19 mouse cellular contexts compared by ENCODE assay signal in the genomic region with DNA sequence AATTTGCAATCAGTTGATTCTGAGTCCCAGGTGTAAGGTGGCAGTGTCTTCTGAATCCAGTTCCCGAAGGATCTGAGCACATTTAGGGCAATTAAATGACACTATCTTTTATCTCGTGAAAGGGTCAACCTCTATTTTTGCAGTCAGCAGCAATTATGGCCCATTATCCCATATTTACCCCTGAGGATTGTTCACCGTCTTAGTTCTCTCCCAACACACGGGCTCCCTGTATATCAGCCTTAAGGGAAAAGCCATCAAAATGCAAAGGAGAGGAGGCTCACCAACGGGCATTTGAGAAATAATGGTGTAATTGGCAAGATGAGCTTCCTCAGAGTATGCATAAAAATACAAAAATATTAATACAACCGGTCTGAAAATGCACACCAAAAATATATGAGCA. TPM values are rescaled to one million over a fixed set of nuclear protein-coding genes. Genes with fewer than 3 reads are reported as not detected.
DNase-seq lines count a peak whose midpoint lies in the region; ATAC-seq and TF ChIP-seq lines count a peak whose summit lies in the region.
"Had no signal": no experiment of that assay in that cellular context is flagged by ENCODE, and none has a peak within 500 bp of the region (broad histone marks: within the 10 kb centered on the region; RNA-seq: fewer than 3 reads in every experiment).

No protein-coding gene starts in this region.

- no peak for TF ChIP-seq POLR2A in brain, embryonic 14.5 days (IDR thresholded peaks at IDR 0.05; ENCODE audit: borderline replicate concordance, extremely low read depth, insufficient read depth, insufficient read length, poor library complexity, severe bottlenecking)

- no peak for TF ChIP-seq CTCF in brain, embryonic 14.5 days (IDR thresholded peaks at IDR 0.05; ENCODE audit: borderline replicate concordance, extremely low read depth, insufficient read depth, insufficient read length)

- H3K4me2 ChIP-seq in forebrain, embryonic 14.5 days (ENCODE audit: low read length), result no peak overlapping the region
- H3K4me2 ChIP-seq in embryonic facial prominence, embryonic 15.5 days (replicated peaks), result no peak overlapping the region
- H3K4me2 ChIP-seq: embryonic facial prominence, embryonic 12.5 days; forebrain, embryonic 12.5 days; forebrain, embryonic 15.5 days had no signal

- ATAC-seq in forebrain, embryonic 14.5 days, result no peak
- ATAC-seq in embryonic facial prominence, embryonic 15.5 days (ENCODE audit: insufficient number of reproducible peaks, low FRiP score, low TSS enrichment, low read depth), result peak; percentile 76
- ATAC-seq: forebrain, embryonic 15.5 days; forebrain, postnatal 0 days had no signal

- H3K4me1 ChIP-seq in forebrain, embryonic 14.5 days (ENCODE audit: control insufficient read depth, insufficient read depth, low read length), result no peaks in the 10 kb centered on the region
- no peaks in the 10 kb centered on the region for H3K4me1 ChIP-seq in forebrain, embryonic 10.5 days
- H3K4me1 ChIP-seq in embryonic facial prominence, embryonic 15.5 days, result no peaks in the 10 kb centered on the region
- H3K4me1 ChIP-seq: embryonic facial prominence, embryonic 12.5 days; forebrain, embryonic 12.5 days; forebrain, embryonic 15.5 days had no signal

- no peaks in the 10 kb centered on the region for H3K9me3 ChIP-seq in forebrain, embryonic 14.5 days (replicated peaks; ENCODE audit: control insufficient read depth, low read length)
- H3K9me3 ChIP-seq in forebrain, embryonic 10.5 days, result no peaks in the 10 kb centered on the region
- no peaks in the 10 kb centered on the region for H3K9me3 ChIP-seq in embryonic facial prominence, embryonic 15.5 days (replicated peaks)
- H3K9me3 ChIP-seq: embryonic facial prominence, embryonic 12.5 days; forebrain, embryonic 12.5 days; forebrain, embryonic 15.5 days had no signal

- H3K27ac ChIP-seq in forebrain, embryonic 14.5 days (ENCODE audit: low read depth, low read length), result no peak overlapping the region
- H3K27ac ChIP-seq in forebrain, embryonic 10.5 days, result no peak overlapping the region
- no peak overlapping the region for H3K27ac ChIP-seq in embryonic facial prominence, embryonic 15.5 days (replicated peaks)
- H3K27ac ChIP-seq: embryonic facial prominence, embryonic 12.5 days; forebrain, embryonic 12.5 days; forebrain, embryonic 15.5 days had no signal

- DNase-seq in forebrain, embryonic 14.5 days (ENCODE audit: low spot score), result peak; percentile 10
- DNase-seq in forebrain, embryonic 10.5 days (ENCODE audit: extremely low spot score, low spot score), result no peak
- peak; percentile 45 for DNase-seq in brain, embryonic 14.5 days (ENCODE audit: low read depth)
- no peak for DNase-seq in yolk sac, embryonic 10.5 days (ENCODE audit: low spot score)
- DNase-seq: adrenal gland, adult 2 months; adrenal gland, postnatal 10 days; adrenal gland, postnatal 36 days; cerebellum, adult 11 months; cerebellum, adult 18-20 months; cerebellum, adult 8-10 months; cerebellum, adult 9-11 months; cerebellum, postnatal 14 days; cerebellum, postnatal 36 days; embryo, embryonic 11 days; forebrain, postnatal 0 days had no signal

- no peak overlapping the region for H3K4me3 ChIP-seq in forebrain, embryonic 14.5 days (ENCODE audit: low read depth, low read length)
- H3K4me3 ChIP-seq in forebrain, embryonic 10.5 days, result no peak overlapping the region
- H3K4me3 ChIP-seq in embryonic facial prominence, embryonic 15.5 days (replicated peaks), result no peak overlapping the region
- H3K4me3 ChIP-seq: embryonic facial prominence, embryonic 12.5 days; forebrain, embryonic 12.5 days; forebrain, embryonic 15.5 days had no signal

- H3K9ac ChIP-seq in forebrain, embryonic 14.5 days (ENCODE audit: low read length), result no peak overlapping the region
- no peak overlapping the region for H3K9ac ChIP-seq in embryonic facial prominence, embryonic 15.5 days
- H3K9ac ChIP-seq: embryonic facial prominence, embryonic 12.5 days; forebrain, embryonic 12.5 days; forebrain, embryonic 15.5 days; forebrain, postnatal 0 days had no signal

- H3K36me3 ChIP-seq in forebrain, embryonic 14.5 days (ENCODE audit: control insufficient read depth, insufficient read depth, low read length), result no peaks in the 10 kb centered on the region
- H3K36me3 ChIP-seq in forebrain, embryonic 10.5 days (replicated peaks), result no peaks in the 10 kb centered on the region
- H3K36me3 ChIP-seq in embryonic facial prominence, embryonic 15.5 days, result no peaks in the 10 kb centered on the region
- H3K36me3 ChIP-seq: embryonic facial prominence, embryonic 12.5 days; forebrain, embryonic 12.5 days; forebrain, embryonic 15.5 days had no signal

- WGBS in forebrain, embryonic 14.5 days, result 73% methylated on average over 6 of the region's 6 CpGs
- WGBS in forebrain, embryonic 10.5 days, result 88% methylated on average over 6 of the region's 6 CpGs
- WGBS in embryonic facial prominence, embryonic 15.5 days, result 45% methylated on average over 6 of the region's 6 CpGs

- H3K27me3 ChIP-seq in forebrain, embryonic 14.5 days (replicated peaks; ENCODE audit: control insufficient read depth, insufficient read depth, low read length), result no peaks in the 10 kb centered on the region
- H3K27me3 ChIP-seq in forebrain, embryonic 10.5 days (ENCODE audit: poor library complexity, severe bottlenecking), result no peaks in the 10 kb centered on the region
- no peaks in the 10 kb centered on the region for H3K27me3 ChIP-seq in embryonic facial prominence, embryonic 15.5 days
- H3K27me3 ChIP-seq: embryonic facial prominence, embryonic 12.5 days; forebrain, embryonic 12.5 days; forebrain, embryonic 15.5 days had no signal

RNA-seq across cellular contexts. Expression of a gene that starts 41.7 kb away (rescaled TPM):
- 45.1 and 59.1 TPM in 2 replicates for polyA plus RNA-seq in forebrain, embryonic 14.5 days (2014; fragmentation: Nextera tagmentation; extraction: Ambion mirVana)
- 23.4 and 25.3 TPM in 2 replicates for polyA plus RNA-seq in forebrain, embryonic 10.5 days (2016; fragmentation: Nextera tagmentation; extraction: Ambion mirVana)
- 57.9 and 105 TPM in 2 replicates for polyA plus RNA-seq in brain, embryonic 14.5 days (2012; rRNA removed)
- 4.8 and 5.8 TPM in 2 replicates for polyA plus RNA-seq in embryonic facial prominence, embryonic 15.5 days (2015; fragmentation: Nextera tagmentation; extraction: Ambion mirVana)

Comparison
In these comparisons a context has a peak if more than half of its experiments do, and no peak if none do; other contexts are left out.
1. DNase-seq: peak in forebrain, embryonic 14.5 days (single experiment) and brain, embryonic 14.5 days (single experiment); none in forebrain, embryonic 10.5 days (single experiment) and yolk sac, embryonic 10.5 days (single experiment).